Mouse (Mus musculus) olfactory bulb, adult 2 months (tissue): Measurements from ENCODE around the gene Il12b. TPM values are rescaled to one million over a fixed set of nuclear protein-coding genes. Genes with fewer than 3 reads are reported as not detected.
"Not testable (repeated sequence)": the region's sequence is repeated elsewhere in the genome, so short reads cannot be mapped to it uniquely, and the experiment has no call there.

ENCODE experiments used
- H3K27ac ChIP-seq: fragments of 200-500 bp; 2 replicates; pipeline ENCODE4 v1.5.1; 2012; ENCODE audit warnings: low read depth, low read length; ENCODE audit not compliant: insufficient read depth
- H3K4me1 ChIP-seq: fragments of 200-500 bp; 2 replicates; pipeline ENCODE4 v1.6.1; 2012; ENCODE audit warnings: low read length; ENCODE audit not compliant: control insufficient read depth, insufficient read depth
- H3K4me3 ChIP-seq: fragments of 200-500 bp; 2 replicates; pipeline ENCODE4 v1.5.1; 2012; ENCODE audit warnings: mild to moderate bottlenecking, low read depth, low read length, moderate library complexity; ENCODE audit not compliant: insufficient read depth
- CTCF ChIP-seq: fragments of 200-500 bp; IDR thresholded peaks from 2 replicates; pipeline ENCODE4 v1.5.1; 2012; ENCODE audit warnings: low read depth, mild to moderate bottlenecking, low read length, moderate library complexity; ENCODE audit not compliant: insufficient read depth
- POLR2A ChIP-seq: fragments of 200-500 bp; IDR thresholded peaks from 2 replicates; pipeline ENCODE4 v1.6.1; 2012; ENCODE audit warnings: mild to moderate bottlenecking, low read depth, low read length, moderate library complexity; ENCODE audit not compliant: insufficient read depth
- WGBS: fragments of 180-500 bp; shearing (Covaris S2); methylation state at CpG from one replicate; pipeline ENCODE4 v1.1.7; 2018; 5-methylcytosine and 5-hydroxymethylcytosine counted together
- polyA plus RNA-seq: library from polyadenylated mRNA; stranded (reverse); fragments of >200 nt; gene quantifications from 2 replicates; pipeline ENCODE4 v1.2.4, GENCODE M21; 2012; ENCODE audit warnings: low replicate concordance; ENCODE audit not compliant: missing spikeins, insufficient read depth, insufficient read length

Gene Il12b
- polyA plus RNA-seq, 1 experiment, result not detected

DNA sequence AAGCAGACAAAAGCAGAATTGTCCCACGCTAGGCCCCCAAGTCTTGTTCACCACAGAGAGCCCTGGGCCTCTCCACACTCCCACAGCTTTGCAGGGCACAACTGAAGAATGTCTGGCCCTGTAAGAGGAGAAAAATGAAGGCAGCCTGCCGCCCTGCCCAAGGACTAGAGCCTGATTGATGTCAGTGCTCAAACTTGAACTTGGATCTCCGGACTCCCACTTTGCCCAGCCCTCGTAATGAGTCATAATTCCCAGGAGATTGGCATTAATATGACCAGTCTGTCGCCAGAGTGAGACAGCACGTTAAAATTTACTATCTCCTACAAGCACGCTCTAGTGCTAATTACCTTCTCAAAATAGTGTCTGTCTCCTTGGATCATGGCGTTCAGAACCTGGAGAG lies 25.1 kb downstream of the Il12b start:
- WGBS, result 87% methylated on average over 8 of the region's 8 CpGs

GRCm38 (mm10) chr11:44425626-44426025 lies 25.8 kb downstream of the Il12b start:
- TF ChIP-seq POLR2A, result no peak
- no peak for TF ChIP-seq CTCF
- Histone ChIP-seq H3K27ac (no peak overlapping the region), H3K4me1 (peaks cover 2% of the 10 kb centered on the region), H3K4me3 (no peak overlapping the region)
- WGBS, result 76% methylated on average over 6 of the region's 6 CpGs

More for the DNA sequence above, 25.1 kb downstream of the Il12b start:
- Histone ChIP-seq H3K27ac (no peak overlapping the region), H3K4me3 (no peak overlapping the region), H3K4me1 (peaks cover 2% of the 10 kb centered on the region)
- no peak for TF ChIP-seq POLR2A
- no peak for TF ChIP-seq CTCF

DNA sequence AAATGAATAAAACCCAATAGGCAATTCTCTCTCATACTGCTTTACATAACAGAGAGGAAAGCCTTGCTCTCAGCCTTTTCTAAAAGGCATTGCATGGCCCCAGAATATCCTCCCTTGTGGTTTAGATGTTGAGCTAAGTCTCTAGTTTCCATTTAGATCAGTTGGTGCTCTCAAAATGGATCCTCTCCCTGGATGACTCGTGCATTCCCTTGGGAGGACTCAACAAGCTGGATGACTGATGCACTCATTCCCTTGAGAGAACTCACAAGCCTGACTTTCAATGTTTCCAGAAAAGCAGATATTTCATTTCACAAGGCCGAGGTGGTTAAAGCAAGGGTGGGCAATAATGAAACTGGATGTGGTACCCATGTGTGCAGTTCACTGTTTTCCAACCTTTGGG lies 28.1 kb downstream of the Il12b start:
- TF ChIP-seq POLR2A, result no peak
- no peak for TF ChIP-seq CTCF
- WGBS, result 86% methylated on average over 2 of the region's 2 CpGs
- Histone ChIP-seq H3K4me3 (no peak overlapping the region), H3K4me1 (peaks cover 2% of the 10 kb centered on the region), H3K27ac (no peak overlapping the region)

DNA sequence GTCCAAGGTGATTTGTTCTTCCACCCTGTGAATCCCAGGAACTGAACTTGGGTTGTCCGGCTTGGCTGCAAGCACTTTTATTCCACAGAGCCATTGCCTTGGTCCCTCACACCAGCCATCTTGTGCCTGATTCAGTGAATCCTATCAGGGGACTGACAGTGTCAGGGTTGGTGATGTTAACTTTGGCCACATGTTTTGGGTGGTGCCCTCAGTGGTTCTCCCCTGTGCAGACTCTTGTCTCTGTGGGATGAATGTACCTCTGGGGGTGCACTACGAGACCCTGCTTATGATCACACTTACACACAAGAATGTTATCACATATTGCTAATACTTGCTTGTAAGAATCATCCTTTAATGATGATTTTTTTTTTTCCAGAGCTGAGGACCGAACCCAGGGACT lies 30.2 kb downstream of the Il12b start:
- Histone ChIP-seq H3K4me3 (no peak overlapping the region), H3K4me1 (no peaks in the 10 kb centered on the region), H3K27ac (no peak overlapping the region)
- 88% methylated on average over 3 of the region's 3 CpGs for WGBS
- TF ChIP-seq POLR2A (no peak), CTCF (no peak)

DNA sequence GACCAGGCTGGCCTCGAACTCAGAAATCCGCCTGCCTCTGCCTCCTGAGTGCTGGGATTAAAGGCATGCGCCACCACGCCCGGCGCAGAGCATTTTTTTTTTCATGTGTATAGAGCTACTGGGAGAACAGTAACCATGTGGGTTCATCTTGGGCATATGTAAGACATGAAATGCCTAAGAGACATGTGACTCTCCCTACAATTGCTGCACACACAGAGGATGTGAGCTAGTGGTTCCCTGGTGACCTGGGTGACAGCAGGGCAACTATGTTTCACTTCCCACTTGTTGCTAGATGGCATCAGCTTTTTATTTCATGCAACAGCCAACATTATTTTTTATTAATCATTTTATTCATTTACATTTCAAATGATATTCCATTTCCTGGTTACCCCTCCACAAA lies 37.9 kb downstream of the Il12b start:
- 94% methylated on average over 6 of the region's 6 CpGs for WGBS

GRCm38 (mm10) chr11:44451046-44451445 lies 51.2 kb downstream of the Il12b start:
- TF ChIP-seq CTCF (no peak), POLR2A (no peak)
- Histone ChIP-seq H3K27ac (no peak overlapping the region), H3K4me3 (no peak overlapping the region), H3K4me1 (no peaks in the 10 kb centered on the region)

More for the DNA sequence above, 37.9 kb downstream of the Il12b start:
- Histone ChIP-seq H3K27ac (no peak overlapping the region), H3K4me1 (no peaks in the 10 kb centered on the region), H3K4me3 (no peak overlapping the region)
- no peak for TF ChIP-seq POLR2A
- no peak for TF ChIP-seq CTCF

GRCm38 (mm10) chr11:44452016-44452415 lies 52.2 kb downstream of the Il12b start:
- H3K4me1 ChIP-seq, H3K27ac ChIP-seq, H3K4me3 ChIP-seq: not testable (repeated sequence)
- 98% methylated on average over 5 of the region's 5 CpGs for WGBS

DNA sequence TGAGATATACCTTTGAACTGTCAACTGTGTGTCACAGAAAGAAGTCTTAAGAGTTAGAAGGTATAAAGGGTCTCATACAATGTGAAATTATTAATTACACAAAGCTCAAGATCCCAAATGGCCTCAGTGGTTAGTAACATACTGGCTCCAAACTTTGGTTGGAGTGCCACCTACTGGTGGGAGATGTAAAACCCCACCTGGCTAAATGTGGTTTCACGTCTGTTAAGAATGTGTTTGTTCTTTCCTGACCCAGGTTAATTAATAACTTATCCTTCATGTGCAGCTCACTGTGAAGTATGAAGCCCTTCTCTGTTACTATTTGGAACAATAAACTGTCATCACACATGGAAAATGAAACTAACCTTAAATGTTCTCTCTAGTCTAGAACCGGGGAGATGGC lies 53.6 kb downstream of the Il12b start:
- WGBS, result 56% methylated on average over 2 of the region's 2 CpGs

GRCm38 (mm10) chr11:44461493-44461892 lies 61.6 kb downstream of the Il12b start:
- Histone ChIP-seq H3K4me3 (no peak overlapping the region), H3K4me1 (no peaks in the 10 kb centered on the region), H3K27ac (no peak overlapping the region)
- TF ChIP-seq CTCF, result no peak
- TF ChIP-seq POLR2A, result no peak
- 60% methylated on average over 6 of the region's 6 CpGs for WGBS

More for the DNA sequence above, 53.6 kb downstream of the Il12b start:
- TF ChIP-seq POLR2A (no peak), CTCF (no peak)
- Histone ChIP-seq H3K27ac (no peak overlapping the region), H3K4me3 (no peak overlapping the region), H3K4me1 (no peaks in the 10 kb centered on the region)

Other genes starting within 250 kb of the Il12b start
- not detected in 2 replicates for gene Ublcp1, start 70.4 kb downstream of the Il12b start, polyA plus RNA-seq
- 193 and 247 TPM in 2 replicates for gene Rnf145, start 118.9 kb downstream of the Il12b start, polyA plus RNA-seq
- gene Ebf1, start 217.3 kb downstream of the Il12b start, polyA plus RNA-seq, result not detected in 2 replicates